Mouse (Mus musculus): ENCODE measurements around the gene Grik1. TPM values are rescaled to one million over a fixed set of nuclear protein-coding genes. Genes with fewer than 3 reads are reported as not detected.

Gene Grik1
- polyA plus RNA-seq (2015; fragmentation: Nextera tagmentation; extraction: Ambion mirVana) = 0.02 TPM in 1 of 2 replicates, not detected in the other

- Histone ChIP-seq H3K4me3 (replicated peaks) (no peak within 1 kb of the TSS; the same call in 1 of the 2 replicates), H3K27ac (no peak within 1 kb of the TSS), H3K9ac (no peak within 1 kb of the TSS), H3K4me2 (peak within 1 kb of the TSS; percentile 46), H3K27me3 (peaks cover 23% of the 10 kb centered on the region), H3K9me3 (replicated peaks) (no peaks in the 10 kb centered on the region), H3K36me3 (no peaks in the 10 kb centered on the region), H3K4me1 (replicated peaks) (no peaks in the 10 kb centered on the region)
- DNase-seq (no peak), ATAC-seq (ENCODE audit: low read depth) (no peak)
- WGBS (ENCODE audit: insufficient replicate concordance) = 6% methylated on average over 27 of the region's 27 CpGs
Observed at GRCm38 (mm10) chr16:88290132-88290772, at the start of gene Grik1. Grik1 (minus strand) TSS chr16:88290265.

- DNase-seq (no peak), ATAC-seq (ENCODE audit: low read depth) (no peak)
- WGBS (ENCODE audit: insufficient replicate concordance) = 50% methylated on average over 3 of the region's 3 CpGs
Observed at GRCm38 (mm10) chr16:88294209-88294608, 4.1 kb upstream of the Grik1 start.

GRCm38 (mm10) chr16:88289421-88290081 lies 514 bp downstream of the Grik1 start:
- no peak overlapping the region; the same call in 1 of the 2 replicates for H3K4me3 ChIP-seq (replicated peaks)
- no peaks in the 10 kb centered on the region for H3K36me3 ChIP-seq
- no peaks in the 10 kb centered on the region for H3K4me1 ChIP-seq (replicated peaks)
- H3K9ac ChIP-seq = no peak overlapping the region
- no peak for DNase-seq
- H3K27ac ChIP-seq = no peak overlapping the region
- no peak for ATAC-seq (ENCODE audit: low read depth)
- no peaks in the 10 kb centered on the region for H3K9me3 ChIP-seq (replicated peaks)
- WGBS (ENCODE audit: insufficient replicate concordance) = 3% methylated on average over 40 of the region's 40 CpGs
- H3K27me3 ChIP-seq = peaks cover 23% of the 10 kb centered on the region
- H3K4me2 ChIP-seq = peak overlapping the region; percentile 46

More at GRCm38 (mm10) chr16:88294209-88294608, 4.1 kb upstream of the Grik1 start:
- H3K9ac ChIP-seq = no peak overlapping the region
- H3K9me3 ChIP-seq (replicated peaks) = no peaks in the 10 kb centered on the region
- H3K4me3 ChIP-seq (replicated peaks) = no peak overlapping the region
- H3K36me3 ChIP-seq = no peaks in the 10 kb centered on the region
- peaks cover 13% of the 10 kb centered on the region for H3K27me3 ChIP-seq
- H3K27ac ChIP-seq = no peak overlapping the region
- no peak overlapping the region for H3K4me2 ChIP-seq
- H3K4me1 ChIP-seq (replicated peaks) = no peaks in the 10 kb centered on the region

- Histone ChIP-seq H3K27ac (no peak overlapping the region), H3K4me1 (replicated peaks) (no peaks in the 10 kb centered on the region), H3K4me2 (no peak overlapping the region), H3K9ac (no peak overlapping the region), H3K4me3 (replicated peaks) (no peak overlapping the region), H3K27me3 (no peaks in the 10 kb centered on the region), H3K36me3 (no peaks in the 10 kb centered on the region), H3K9me3 (replicated peaks) (no peaks in the 10 kb centered on the region)
- ATAC-seq (ENCODE audit: low read depth) = no peak
- DNase-seq = no peak
- WGBS (ENCODE audit: insufficient replicate concordance) = 64% methylated on average over 4 of the region's 4 CpGs
Observed at GRCm38 (mm10) chr16:88258407-88258806, 31.7 kb downstream of the Grik1 start.

- no peak overlapping the region for H3K9ac ChIP-seq
- ATAC-seq (ENCODE audit: low read depth) = no peak
- no peak overlapping the region for H3K4me2 ChIP-seq
- DNase-seq = no peak
- H3K27me3 ChIP-seq = no peaks in the 10 kb centered on the region
- no peak overlapping the region for H3K4me3 ChIP-seq (replicated peaks)
- no peaks in the 10 kb centered on the region for H3K9me3 ChIP-seq (replicated peaks)
- WGBS (ENCODE audit: insufficient replicate concordance) = 58% methylated on average over 5 of the region's 5 CpGs
- no peaks in the 10 kb centered on the region for H3K36me3 ChIP-seq
- H3K4me1 ChIP-seq (replicated peaks) = no peaks in the 10 kb centered on the region
- H3K27ac ChIP-seq = no peak overlapping the region
Observed at GRCm38 (mm10) chr16:88257072-88257471, 33.0 kb downstream of the Grik1 start.

- ATAC-seq (ENCODE audit: low read depth) (no peak), DNase-seq (no peak)
- no peak overlapping the region for H3K4me2 ChIP-seq
- H3K27ac ChIP-seq = no peak overlapping the region
- no peaks in the 10 kb centered on the region for H3K9me3 ChIP-seq (replicated peaks)
- no peak overlapping the region for H3K9ac ChIP-seq
- H3K36me3 ChIP-seq = no peaks in the 10 kb centered on the region
- no peaks in the 10 kb centered on the region for H3K27me3 ChIP-seq
- no peak overlapping the region for H3K4me3 ChIP-seq (replicated peaks)
- H3K4me1 ChIP-seq (replicated peaks) = no peaks in the 10 kb centered on the region
- WGBS (ENCODE audit: insufficient replicate concordance) = 61% methylated on average over 3 of the region's 3 CpGs
Observed at GRCm38 (mm10) chr16:88256101-88256500, 34.0 kb downstream of the Grik1 start.

- Histone ChIP-seq H3K4me1 (replicated peaks) (no peaks in the 10 kb centered on the region), H3K4me2 (no peak overlapping the region), H3K36me3 (no peaks in the 10 kb centered on the region), H3K27ac (no peak overlapping the region), H3K27me3 (no peaks in the 10 kb centered on the region), H3K9me3 (replicated peaks) (no peaks in the 10 kb centered on the region), H3K9ac (no peak overlapping the region), H3K4me3 (replicated peaks) (no peak overlapping the region)
- 54% methylated on average over 2 of the region's 2 CpGs for WGBS (ENCODE audit: insufficient replicate concordance)
- ATAC-seq (ENCODE audit: low read depth) (no peak), DNase-seq (no peak)
Observed at GRCm38 (mm10) chr16:88252676-88253075, 37.4 kb downstream of the Grik1 start.

GRCm38 (mm10) chr16:88251049-88251448 lies 39.0 kb downstream of the Grik1 start:
- Histone ChIP-seq H3K27me3 (no peaks in the 10 kb centered on the region), H3K4me1 (replicated peaks) (no peaks in the 10 kb centered on the region), H3K4me2 (no peak overlapping the region), H3K4me3 (replicated peaks) (no peak overlapping the region), H3K27ac (no peak overlapping the region), H3K9ac (no peak overlapping the region), H3K36me3 (no peaks in the 10 kb centered on the region), H3K9me3 (replicated peaks) (no peaks in the 10 kb centered on the region)
- 59% methylated on average over 5 of the region's 5 CpGs for WGBS (ENCODE audit: insufficient replicate concordance)
- no peak for ATAC-seq (ENCODE audit: low read depth)
- DNase-seq = no peak

GRCm38 (mm10) chr16:88249825-88250224 lies 40.2 kb downstream of the Grik1 start:
- Histone ChIP-seq H3K9me3 (replicated peaks) (no peaks in the 10 kb centered on the region), H3K4me3 (replicated peaks) (no peak overlapping the region), H3K4me2 (no peak overlapping the region), H3K9ac (no peak overlapping the region), H3K27me3 (no peaks in the 10 kb centered on the region), H3K27ac (no peak overlapping the region), H3K36me3 (no peaks in the 10 kb centered on the region), H3K4me1 (replicated peaks) (no peaks in the 10 kb centered on the region)
- ATAC-seq (ENCODE audit: low read depth) (no peak), DNase-seq (no peak)
- 54% methylated on average over 3 of the region's 3 CpGs for WGBS (ENCODE audit: insufficient replicate concordance)

GRCm38 (mm10) chr16:88247586-88247985 lies 42.5 kb downstream of the Grik1 start:
- WGBS (ENCODE audit: insufficient replicate concordance) = 76% methylated on average over 3 of the region's 3 CpGs

GRCm38 (mm10) chr16:88244658-88245057 lies 45.4 kb downstream of the Grik1 start:
- Histone ChIP-seq H3K36me3 (no peaks in the 10 kb centered on the region), H3K27ac (no peak overlapping the region), H3K4me3 (replicated peaks) (no peak overlapping the region), H3K4me2 (no peak overlapping the region), H3K9me3 (replicated peaks) (no peaks in the 10 kb centered on the region), H3K9ac (no peak overlapping the region), H3K27me3 (no peaks in the 10 kb centered on the region), H3K4me1 (replicated peaks) (no peaks in the 10 kb centered on the region)
- no peak for ATAC-seq (ENCODE audit: low read depth)
- 63% methylated on average over 4 of the region's 4 CpGs for WGBS (ENCODE audit: insufficient replicate concordance)
- no peak for DNase-seq

More at GRCm38 (mm10) chr16:88247586-88247985, 42.5 kb downstream of the Grik1 start:
- H3K27me3 ChIP-seq = no peaks in the 10 kb centered on the region
- H3K4me2 ChIP-seq = no peak overlapping the region
- H3K9ac ChIP-seq = no peak overlapping the region
- DNase-seq (no peak), ATAC-seq (ENCODE audit: low read depth) (no peak)
- no peaks in the 10 kb centered on the region for H3K36me3 ChIP-seq
- no peak overlapping the region for H3K27ac ChIP-seq
- H3K9me3 ChIP-seq (replicated peaks) = no peaks in the 10 kb centered on the region
- H3K4me1 ChIP-seq (replicated peaks) = no peaks in the 10 kb centered on the region
- H3K4me3 ChIP-seq (replicated peaks) = no peak overlapping the region

- H3K4me1 ChIP-seq (replicated peaks) = no peaks in the 10 kb centered on the region
- H3K4me2 ChIP-seq = no peak overlapping the region
- no peak for DNase-seq
- H3K9ac ChIP-seq = no peak overlapping the region
- H3K4me3 ChIP-seq (replicated peaks) = no peak overlapping the region
- no peaks in the 10 kb centered on the region for H3K27me3 ChIP-seq
- WGBS (ENCODE audit: insufficient replicate concordance) = 41% methylated on average over 16 of the region's 16 CpGs
- ATAC-seq (ENCODE audit: low read depth) = no peak
- H3K27ac ChIP-seq = no peak overlapping the region
- no peaks in the 10 kb centered on the region for H3K9me3 ChIP-seq (replicated peaks)
- no peaks in the 10 kb centered on the region for H3K36me3 ChIP-seq
Observed at GRCm38 (mm10) chr16:88225616-88226015, 64.4 kb downstream of the Grik1 start.
